Mouse (Mus musculus): ENCODE measurements around the gene Alg5.

Gene Alg5

DNA sequence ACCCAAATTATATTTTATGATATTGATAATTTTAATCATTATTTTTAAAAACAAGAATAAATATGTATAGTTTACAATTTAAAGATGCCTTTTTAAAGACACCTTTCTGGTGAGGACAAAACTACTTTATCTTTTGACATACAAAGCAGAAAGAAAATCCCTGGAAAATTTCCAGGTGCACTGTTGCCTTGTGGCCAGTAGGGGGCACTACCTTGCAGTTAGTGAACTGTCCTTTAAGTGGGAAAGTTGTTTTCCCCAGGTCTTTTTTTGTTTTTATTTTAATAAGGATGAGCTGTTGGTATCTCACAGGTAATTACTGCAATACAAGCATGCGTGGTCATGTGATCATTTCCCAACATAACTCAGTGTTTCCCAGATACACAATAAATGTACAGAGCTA is 60.5 kb downstream of the Alg5 start:
- DNase-seq, result peak; percentile 59

- peak; percentile 59 for DNase-seq
Observed at GRCm38 (mm10) chr3:54797211-54797610, 61.9 kb downstream of the Alg5 start.
